Mouse (Mus musculus): ENCODE results near the gene Cisd2.

GRCm38 (mm10) chr3:135407351-135407750 is 16.4 kb downstream of the Cisd2 start:
- no peak for TF ChIP-seq POLR2A (IDR thresholded peaks at IDR 0.05; ENCODE audit: insufficient read depth, low read depth, low read length)
- TF ChIP-seq CTCF (IDR thresholded peaks at IDR 0.05; ENCODE audit: insufficient read depth, low read depth, low read length): no peak
